Mouse (Mus musculus) CH12F3 (cell line): Measurements from ENCODE around the gene Btg2.

Source experiments
- in situ Hi-C: fragments of 300-500 bp; cut with MboI; formaldehyde crosslinking; loops from 2 replicates; pipeline ENCODE4 v1.14.3; 2020; ENCODE audit warnings: low sequenced_read_pairs

Btg2 gene

DNA sequence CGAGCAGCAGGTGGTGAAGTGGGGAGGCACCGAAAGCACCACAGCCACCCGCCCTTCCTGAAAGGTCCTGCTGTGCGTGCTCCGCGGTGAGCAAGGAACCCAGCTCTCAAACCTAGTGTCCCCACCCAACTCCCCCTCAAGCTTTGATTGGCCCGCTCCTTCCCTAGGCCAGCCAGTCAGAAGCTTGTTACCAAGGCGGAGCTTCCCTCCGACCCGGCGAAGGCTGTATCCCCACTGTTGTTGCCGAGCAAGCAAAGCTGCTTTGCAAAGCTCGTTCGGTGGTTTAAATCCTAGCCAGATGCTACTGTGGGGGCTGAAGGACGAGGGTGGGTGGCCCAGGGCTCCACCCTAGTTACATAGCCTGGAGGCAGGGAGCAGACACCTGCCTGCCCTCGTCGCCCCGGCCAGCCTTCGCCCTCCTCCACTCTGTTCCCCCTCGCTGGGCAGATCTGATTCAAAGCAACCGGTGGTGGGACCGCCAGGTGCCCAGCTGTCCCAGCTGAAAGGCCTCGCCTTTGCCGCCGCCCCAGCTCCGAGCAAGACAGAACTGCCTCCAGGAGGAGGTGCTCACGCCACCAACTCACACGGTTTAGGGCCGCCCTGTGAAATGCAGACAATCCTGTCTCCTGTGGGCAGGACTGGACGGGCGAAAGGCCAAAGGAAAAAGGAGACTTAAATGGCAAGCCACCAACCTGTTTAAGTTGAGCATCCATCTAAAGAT lies 17.9 kb downstream of the Btg2 start:
- in situ Hi-C loops: no loop called here

DNA sequence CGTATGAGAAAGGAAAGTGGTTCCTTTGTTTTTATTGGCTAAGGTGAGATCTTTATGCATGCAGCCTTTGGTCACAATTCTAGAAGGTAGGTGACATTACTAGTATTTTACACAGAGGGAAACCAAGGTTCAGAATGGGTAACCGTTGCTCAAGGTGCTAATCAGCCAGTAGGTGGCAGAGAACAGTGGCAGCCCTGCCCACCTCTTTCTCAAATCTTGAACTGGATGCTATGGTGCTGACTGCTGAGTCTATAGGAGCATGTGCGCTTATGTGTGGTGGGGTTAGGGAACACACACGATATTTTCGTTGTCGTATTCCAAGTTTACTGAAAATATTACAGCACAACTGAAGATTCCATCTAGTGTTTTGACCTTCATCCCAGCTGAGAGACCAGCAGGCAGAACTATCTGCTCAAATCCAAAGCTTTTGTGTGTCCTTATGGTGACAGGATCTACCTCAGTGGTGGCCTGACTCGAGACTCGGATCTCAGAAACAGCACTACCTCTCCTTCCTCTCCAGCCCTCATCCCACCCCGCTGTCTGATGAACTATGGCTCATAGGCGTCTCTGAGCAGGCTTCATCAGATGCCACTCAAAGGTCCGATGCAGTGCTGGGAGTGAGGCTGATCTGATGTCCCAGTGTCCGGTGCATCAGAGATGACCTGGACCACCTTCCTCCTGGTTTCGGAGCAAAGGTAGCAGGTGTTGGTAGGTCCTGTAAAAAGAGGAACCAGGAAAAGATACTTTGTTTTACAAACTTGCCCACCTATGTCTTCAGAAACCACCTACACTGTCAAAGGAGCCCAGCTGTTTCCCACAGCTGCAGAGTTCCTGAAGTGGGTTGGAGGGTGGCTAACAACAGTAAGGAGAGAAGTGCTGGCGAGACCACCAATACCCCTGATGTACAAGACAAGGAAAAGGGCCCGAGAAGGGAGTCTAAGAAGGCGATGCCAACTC lies 18.9 kb downstream of the Btg2 start:
- in situ Hi-C loops: loop anchor here (5.0 kb wide), 1 partner anchor 42 kb away; no protein-coding TSS in a partner anchor

DNA sequence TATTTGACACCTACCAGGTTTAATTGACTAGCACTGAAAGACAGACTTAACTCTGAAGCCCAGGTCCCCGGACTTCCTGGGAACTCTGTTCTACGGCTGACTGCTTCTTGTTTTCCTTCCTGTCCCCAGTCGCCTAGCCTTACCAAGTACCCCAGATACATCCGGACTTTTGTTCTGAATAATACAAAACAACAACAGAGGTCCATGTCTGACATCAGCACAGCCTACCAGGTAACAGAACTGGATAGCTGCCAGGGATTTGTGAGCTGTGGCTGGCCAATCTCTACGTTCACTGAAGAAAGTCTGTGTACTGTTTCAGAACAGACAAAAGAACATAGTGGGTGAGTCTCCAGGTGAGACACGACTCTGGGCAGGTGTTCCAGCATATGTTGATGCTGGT lies 20.1 kb downstream of the Btg2 start:
- in situ Hi-C loops: loop anchor here (5.0 kb wide), 1 partner anchor 43 kb away; no protein-coding TSS in a partner anchor

DNA sequence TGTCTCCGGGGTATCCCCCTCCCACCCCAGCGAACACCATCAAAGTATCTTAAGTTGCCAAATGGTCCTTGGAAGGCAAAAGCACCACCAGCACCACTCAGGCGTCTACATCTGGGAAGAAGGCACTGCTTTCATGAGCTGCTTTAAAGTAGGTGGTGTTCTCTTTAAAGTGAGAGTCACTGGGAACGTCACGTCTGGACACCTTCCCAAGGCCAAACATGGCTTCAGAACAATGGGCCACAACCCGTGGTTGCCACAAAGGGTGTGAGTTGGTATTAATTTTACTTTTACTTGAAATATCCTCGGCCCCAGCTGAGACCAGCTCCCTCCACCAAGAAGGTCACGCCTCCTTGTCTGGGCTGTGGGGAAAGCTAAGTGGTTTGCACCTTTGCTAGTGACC lies 21.2 kb downstream of the Btg2 start:
- in situ Hi-C loops: loop anchor here (5.0 kb wide), 1 partner anchor 45 kb away; no protein-coding TSS in a partner anchor

DNA sequence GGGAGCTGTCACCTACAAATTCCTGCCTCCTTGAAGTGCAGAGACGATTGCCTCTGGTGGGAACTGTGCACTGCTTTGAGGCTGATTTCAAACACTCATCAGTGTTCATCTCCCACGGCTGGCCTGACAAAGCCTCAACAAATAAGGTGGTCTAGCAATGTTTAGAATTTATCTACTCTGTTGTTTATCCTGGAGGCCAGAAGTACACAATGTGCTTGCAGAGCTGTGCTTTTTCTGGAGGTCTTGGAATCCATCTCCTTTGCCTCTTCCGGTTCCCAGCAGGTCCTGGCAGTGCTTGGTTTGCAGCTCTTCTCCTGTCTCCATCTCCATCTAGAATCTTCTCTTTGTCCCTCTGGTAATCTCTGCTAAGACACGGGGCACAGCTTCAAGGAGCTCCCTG lies 22.6 kb downstream of the Btg2 start:
- in situ Hi-C loops: loop anchor here (5.0 kb wide), 1 partner anchor 46 kb away; no protein-coding TSS in a partner anchor

DNA sequence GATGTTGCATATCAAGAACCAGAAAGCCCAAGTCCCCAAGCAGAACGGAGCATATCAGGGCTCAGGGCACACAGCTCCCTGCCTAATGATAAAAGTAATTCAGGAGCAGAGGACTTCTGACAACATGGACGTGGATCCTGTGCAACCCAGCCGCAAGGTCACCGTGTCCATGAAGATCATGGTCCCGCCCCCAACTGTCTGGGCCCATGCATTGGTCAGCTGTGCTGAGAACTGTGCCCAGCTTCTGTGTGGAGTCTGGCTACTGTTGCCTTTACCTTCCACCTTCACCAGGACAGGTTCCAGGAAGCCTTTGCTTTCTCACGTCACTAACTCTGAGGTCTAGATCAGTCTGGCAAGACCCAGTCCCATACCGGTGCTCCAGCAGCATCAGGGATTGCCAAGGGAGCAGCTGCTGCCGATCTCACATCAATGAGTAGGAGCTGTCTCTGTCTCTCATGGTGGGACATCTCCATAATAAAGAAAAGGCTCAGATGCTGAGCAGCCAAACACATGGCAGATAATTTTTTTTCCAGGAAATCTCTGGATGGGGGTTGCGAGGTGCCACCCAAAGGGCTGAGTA lies 23.2 kb downstream of the Btg2 start:
- in situ Hi-C loops: loop anchor here (5.0 kb wide), 1 partner anchor 47 kb away; no protein-coding TSS in a partner anchor

DNA sequence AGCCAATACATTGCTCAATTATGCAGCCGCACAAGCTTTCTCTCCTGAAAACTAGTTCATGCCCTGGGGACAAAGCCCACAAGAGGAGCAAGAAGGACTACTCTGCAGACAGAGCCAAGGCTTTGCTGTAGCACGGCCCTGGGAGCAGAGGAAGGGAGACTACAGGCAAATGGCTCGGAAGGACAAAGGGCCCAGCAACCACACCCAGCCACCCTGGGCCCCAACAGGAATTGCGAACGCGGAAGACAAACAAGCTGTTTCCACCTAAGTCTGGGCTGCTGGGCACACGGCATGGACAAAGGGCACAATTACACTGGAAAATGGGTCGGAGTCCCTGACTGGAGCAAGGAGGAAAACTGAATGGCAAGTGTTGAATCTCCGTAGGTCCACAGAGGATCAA lies 23.9 kb downstream of the Btg2 start:
- in situ Hi-C loops: loop anchor here (5.0 kb wide), 1 partner anchor 47 kb away; no protein-coding TSS in a partner anchor

DNA sequence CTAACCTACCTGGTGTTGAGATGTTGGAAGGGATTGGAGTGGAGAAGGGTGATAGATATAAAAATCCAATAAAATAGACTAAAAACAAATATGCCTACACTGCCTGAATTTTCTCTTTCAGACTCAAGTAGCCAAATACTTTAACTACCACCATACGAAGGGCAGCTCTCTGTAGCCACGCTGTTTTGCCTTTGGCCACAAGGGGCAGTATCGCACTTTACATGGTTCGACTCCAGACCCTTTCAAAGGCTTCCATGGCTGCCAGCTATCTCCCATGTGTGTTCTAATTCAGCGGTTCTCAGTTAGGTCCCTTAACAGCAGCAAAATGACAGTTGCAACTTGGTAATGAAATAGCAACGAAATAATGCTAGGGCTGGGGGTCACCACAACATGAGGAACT lies 25.7 kb downstream of the Btg2 start:
- in situ Hi-C loops: no loop called here

DNA sequence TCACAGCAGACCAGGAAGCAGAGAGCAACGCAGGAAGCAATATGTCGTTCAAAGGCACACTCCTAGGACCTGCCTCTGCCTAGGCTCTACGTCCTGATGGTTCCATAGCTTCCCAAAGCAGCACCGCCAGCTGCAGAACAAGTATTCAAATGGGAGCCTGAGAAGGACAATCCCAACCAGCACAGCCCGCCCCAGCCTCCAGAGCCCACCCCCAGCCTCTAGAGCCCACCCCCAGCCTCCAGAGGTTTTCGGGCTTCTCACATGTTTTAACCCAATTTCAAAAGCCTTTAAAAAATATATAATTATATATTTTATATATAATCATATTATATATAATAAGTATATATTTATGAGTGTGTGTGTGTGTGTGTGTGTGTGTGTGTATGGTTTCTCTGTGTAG lies 29.4 kb downstream of the Btg2 start:
- in situ Hi-C loops: loop anchor here (5.0 to 10.0 kb wide), 2 partner anchors 137 to 315 kb away; no protein-coding TSS in a partner anchor

DNA sequence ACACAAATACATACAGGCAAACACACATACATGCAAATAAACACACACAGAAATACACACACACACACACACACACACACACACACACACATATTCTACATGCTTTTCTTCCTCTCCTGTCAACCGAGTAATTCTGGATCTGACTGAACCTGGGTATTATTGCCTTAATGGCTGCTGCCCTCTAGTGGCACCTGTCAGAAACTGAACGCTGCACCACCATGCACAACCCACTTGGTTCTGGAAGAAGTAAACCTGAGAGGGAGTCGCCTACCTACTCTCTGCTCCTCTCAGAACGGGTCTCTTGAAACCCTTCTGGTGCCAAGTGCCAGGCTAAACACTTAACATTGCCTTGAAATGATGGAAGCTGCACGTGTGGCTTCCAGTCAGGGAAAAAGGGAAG lies 30.2 kb downstream of the Btg2 start:
- in situ Hi-C loops: loop anchor here (5.0 to 10.0 kb wide), 2 partner anchors 136 to 314 kb away; no protein-coding TSS in a partner anchor

DNA sequence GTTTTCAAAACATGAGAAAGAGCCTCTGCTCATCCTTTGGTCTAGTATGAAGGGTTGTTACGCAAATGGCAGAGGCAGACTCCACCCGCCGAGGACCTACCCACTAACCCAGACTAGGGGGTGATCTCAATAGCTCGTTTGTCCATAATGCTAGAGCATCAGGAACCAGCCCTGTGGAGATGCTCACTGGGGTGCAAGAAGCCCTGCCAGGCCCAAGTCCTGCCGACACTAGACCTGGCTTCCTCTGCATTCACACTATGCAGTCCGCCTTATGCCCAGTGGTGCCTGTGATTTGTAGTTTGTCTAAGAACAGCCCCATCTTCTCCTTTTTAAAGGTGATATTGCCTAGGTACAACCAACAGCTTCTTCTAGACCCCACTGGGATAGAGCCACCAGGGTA lies 31.5 kb downstream of the Btg2 start:
- in situ Hi-C loops: loop anchor here (5.0 to 10.0 kb wide), 2 partner anchors 135 to 313 kb away; no protein-coding TSS in a partner anchor

DNA sequence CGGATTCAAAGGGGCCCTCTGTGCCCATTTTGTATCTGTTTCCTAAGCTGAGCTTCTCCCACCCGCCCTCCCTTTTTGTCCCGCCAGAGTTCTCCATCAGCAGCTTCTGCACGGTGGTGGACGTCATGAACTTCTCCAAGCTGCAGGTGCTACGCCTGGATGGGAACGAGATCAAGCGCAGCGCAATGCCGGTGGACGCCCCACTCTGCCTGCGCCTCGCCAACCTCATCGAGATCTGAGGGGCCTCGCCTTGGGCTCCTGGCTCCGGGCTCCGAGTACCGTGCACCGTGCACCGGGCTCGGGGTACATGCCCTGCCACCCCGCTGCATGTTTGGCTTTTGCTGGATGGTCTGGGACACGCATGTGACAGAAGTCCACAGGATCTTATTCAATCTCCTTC lies 32.5 kb downstream of the Btg2 start:
- in situ Hi-C loops: loop anchor here (5.0 to 10.0 kb wide), 2 partner anchors 134 to 312 kb away; no protein-coding TSS in a partner anchor

DNA sequence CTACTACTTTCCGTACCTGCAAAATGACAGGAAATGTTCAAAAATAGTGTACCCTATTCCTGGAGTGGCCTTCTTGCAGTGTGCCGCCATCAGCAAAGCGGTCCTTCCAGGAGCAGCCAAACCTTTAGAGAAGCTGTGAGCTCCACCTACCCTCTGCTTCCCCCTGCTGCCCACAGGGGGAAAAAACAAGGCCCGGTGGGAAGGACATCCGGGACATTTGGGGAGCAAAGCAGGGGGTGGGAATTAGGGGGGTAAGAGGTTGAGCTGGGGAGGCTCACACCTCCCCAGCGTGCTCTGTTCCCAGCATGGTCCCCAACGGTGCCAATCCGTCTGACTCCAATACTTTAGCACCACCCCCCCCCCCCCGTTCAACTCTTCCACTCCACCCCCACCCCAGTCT lies 32.9 kb downstream of the Btg2 start:
- in situ Hi-C loops: loop anchor here (5.0 to 10.0 kb wide), 2 partner anchors 134 to 311 kb away; no protein-coding TSS in a partner anchor

DNA sequence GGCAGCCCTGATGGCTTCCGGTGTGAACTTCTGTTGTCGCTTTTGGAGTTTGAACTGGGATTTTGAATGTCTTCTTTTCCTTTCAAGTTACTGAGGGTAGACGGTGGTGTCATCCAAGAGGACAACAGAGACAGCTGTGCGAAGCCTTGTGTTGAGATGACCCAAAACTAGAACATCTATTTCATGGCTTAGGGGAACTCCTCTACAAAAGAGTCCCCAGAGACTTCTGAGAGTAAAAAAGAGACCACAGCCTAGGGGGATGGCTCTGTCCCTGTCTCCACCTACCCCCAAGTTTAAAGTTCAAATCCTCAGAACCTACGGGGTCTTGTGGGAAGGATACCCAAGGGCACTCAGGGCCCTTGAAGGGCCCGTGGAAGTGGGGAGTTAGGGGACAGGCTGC lies 34.1 kb downstream of the Btg2 start:
- in situ Hi-C loops: loop anchor here (5.0 to 10.0 kb wide), 2 partner anchors 133 to 310 kb away; no protein-coding TSS in a partner anchor

DNA sequence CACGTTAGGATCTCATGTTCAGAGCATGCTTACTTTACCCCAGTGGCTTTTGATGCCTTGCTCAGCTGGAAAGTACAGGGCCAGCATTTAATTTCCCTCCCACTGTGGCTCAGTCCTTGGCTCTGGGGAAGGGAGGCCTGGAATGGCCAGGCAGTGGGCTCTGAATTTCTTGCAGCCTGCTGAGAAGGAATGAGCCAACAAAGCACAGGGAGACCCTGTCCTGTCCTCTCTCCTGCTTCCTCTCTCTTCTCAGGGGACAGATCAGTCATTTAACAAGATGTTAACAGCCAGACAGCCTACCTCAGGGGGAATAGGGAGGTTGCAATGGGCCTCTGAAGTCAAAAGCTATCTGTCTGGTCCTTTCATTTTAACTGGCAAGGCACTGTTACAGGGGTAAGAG lies 36.6 kb downstream of the Btg2 start:
- in situ Hi-C loops: loop anchor here (10.0 kb wide), 1 partner anchor 308 kb away; no protein-coding TSS in a partner anchor

DNA sequence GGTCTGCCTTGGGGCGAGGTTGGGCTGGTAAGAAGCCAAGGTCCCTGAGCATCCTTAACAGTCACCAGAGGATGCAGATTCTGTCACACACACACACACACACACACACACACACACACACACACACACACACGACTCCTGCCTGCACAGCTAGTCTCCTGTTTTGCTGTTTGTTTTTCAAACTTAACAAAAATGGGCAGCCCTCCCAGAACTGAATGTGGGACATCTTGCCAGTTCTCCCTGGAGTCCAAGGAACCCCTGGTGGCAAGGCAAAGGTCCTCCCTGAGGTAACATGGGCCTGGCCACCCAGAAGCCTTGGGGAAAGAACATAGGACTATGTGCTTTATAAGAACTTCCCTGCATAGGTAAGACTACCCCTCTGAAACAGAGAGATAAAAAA lies 37.0 kb downstream of the Btg2 start:
- in situ Hi-C loops: loop anchor here (10.0 kb wide), 1 partner anchor 307 kb away; no protein-coding TSS in a partner anchor

DNA sequence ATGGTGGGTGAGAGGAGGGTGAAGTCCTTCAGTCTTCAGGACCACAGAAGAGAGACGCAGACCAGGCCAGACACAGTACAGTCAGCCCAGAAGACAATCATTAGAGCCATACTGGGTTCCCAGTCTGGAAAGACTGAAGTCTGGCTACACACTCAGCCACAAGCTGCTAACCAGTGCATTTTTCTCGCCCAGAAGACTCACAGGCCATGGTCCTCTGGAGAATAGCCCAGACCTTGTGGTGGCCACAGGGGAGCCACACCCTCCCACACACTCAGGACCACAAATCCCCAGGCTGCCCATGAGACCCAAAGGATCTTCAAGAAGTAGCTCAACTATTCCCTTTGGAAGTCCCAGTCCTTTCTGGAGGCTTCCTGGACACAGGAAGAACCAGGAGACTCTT lies 39.6 kb downstream of the Btg2 start:
- in situ Hi-C loops: no loop called here

DNA sequence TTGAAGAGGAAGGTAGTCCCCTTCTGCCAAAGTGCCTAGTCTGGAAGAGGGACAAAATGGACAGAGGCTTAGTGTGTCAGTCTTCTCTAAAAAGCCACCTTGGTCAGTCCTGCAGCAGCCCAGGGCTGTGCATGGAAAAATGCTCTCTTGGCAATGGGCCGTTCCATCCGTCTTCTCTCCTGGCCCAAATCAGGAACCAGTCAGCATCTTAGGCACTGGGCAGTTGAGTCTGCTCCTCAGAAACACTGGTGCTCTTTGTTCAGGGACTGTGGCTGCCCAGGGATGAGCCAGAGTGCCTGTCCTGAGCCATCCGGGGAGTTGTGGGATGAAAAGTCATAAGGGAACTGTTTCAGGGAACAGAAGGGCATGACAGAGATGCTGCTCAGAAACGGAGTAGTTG lies 40.6 kb downstream of the Btg2 start:
- in situ Hi-C loops: no loop called here

DNA sequence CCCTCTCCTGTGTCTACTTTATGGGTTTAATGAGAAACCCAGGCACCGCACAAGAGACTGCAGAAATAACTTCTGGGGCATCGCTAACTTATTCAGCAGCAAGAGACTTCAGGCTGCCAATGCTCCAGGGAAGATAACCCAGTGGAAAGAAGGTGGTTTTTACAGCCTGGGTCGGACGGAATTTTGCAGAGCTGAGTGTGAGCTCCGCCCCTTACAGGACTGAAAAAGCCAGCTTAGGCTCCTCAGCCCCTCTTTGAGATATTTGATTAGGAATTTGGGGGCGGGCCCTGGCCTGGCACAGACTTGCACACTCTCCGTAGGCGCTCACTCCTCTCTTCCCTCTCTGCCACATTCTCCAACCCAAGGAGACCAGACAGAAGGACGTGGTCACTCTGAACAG lies 41.7 kb downstream of the Btg2 start, which contains the start of gene Fmod:
Gene Fmod (plus strand): TSS at position 83 of the 400 bp plus-strand sequence.
- in situ Hi-C loops: no loop called here

DNA sequence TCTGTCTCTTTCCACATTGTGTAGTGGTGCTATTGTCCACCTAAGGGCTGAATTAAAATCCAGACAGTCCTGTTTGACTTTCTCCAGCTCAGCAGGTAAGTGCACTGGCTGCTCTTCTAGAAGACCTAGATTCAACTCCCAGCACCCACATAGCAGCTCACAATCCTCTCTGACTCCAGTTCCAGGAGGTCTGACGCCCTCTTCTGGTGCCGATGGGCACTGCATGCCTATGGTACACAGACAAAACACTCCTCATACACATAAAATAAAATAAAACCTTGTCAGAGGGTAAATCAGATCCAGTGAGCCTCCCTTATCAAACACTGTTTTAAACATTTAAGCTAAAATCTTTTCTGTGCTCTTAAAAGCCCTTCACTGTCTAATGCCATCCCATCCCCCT lies 42.4 kb downstream of the Btg2 start:
- in situ Hi-C loops: no loop called here
